Mouse (Mus musculus) embryo, embryonic 11.5 days (tissue): Measurements from ENCODE around the gene Pnrc2.

Experiments
- DNase-seq: peaks from one replicate; pipeline ENCODE4 v3.0.0-alpha.2; 2012; ENCODE audit warnings: low read depth, low spot score

The Pnrc2 gene

GRCm38 (mm10) chr4:135870227-135871023, 3.2 kb downstream of the Pnrc2 start:
- DNase-seq: no peak

DNA sequence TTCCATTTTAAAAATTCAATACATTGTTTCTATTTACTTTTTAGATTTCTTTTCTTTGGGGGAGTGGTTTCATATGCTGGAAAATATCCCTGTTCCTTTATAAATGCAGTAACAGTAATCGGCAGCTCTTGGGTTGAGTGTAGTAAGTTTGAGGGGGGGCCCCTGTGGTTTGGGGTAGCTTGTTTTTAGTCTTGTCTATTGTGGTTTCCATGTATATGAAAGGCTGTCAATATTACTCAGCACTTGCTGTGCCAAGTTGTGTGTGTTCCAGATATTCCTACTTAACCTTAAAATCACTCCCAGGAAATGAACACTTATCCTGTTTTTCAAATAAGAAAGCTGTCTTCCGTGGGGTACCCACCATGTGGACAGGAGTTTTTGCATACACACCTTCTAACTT, 4.7 kb downstream of the Pnrc2 start:
- no peak for DNase-seq

GRCm38 (mm10) chr4:135857597-135858186, 16.0 kb downstream of the Pnrc2 start:
- no peak for DNase-seq

GRCm38 (mm10) chr4:135856223-135857091, 17.2 kb downstream of the Pnrc2 start:
- no peak for DNase-seq

DNA sequence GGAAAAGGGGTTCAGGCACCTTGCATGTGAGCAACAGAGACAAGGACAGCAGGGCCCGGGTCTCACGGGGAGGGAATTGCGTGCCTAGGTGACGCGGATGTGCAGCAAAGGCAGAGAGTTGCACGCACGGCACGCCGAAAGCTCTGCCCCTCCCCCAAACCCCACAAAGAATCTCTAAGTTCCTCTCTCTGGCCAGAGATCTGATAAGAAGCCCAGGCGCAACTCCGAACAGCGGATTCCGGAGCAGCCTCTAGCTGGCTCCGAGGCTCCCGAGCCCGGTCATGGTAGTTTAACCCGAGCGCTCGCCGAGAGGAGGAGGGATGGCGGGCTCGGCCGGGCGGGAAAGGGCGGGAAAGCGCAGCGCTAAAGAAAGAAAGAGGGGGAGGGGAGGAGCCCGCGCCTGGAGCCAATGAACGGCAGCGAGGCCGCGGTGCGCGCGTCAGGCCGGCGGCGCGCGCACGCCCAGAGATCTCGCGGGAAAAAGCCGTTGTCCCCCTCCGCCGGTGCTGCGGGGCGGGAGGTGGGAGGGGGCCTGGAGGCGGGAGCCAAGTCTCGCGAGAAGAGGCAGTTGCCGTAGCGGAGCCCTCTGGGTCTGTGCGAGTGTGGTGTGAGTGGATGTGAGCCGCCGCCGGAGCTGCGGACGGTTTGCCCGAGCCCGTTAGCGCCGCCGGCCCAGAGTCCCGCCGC, 18.0 kb downstream of the Pnrc2 start, which contains the start of gene Srsf10:
Gene Srsf10 (plus strand): TSS at position 212 of the 687 bp plus-strand sequence.
- peak; percentile 97 for DNase-seq

DNA sequence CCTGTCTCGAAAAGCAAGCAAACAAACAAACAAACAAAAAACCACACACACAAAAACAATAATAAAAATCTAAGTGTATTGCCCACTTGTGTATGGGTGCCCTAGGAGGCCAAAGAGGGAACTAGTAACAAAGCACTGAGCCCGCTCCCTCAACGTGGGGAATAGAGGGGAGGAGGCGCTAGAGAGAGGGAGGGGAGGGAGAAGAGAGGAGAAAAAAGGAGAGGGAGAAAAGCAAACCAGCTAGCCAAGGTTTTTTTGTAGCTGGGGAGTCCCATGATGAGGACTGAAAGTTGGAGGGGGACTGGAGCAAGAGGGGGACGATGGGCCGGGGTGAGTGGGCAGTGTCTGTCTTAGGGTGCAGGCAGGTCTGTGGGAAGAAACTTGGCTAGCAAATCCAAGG, 18.6 kb downstream of the Pnrc2 start:
- no peak for DNase-seq

DNA sequence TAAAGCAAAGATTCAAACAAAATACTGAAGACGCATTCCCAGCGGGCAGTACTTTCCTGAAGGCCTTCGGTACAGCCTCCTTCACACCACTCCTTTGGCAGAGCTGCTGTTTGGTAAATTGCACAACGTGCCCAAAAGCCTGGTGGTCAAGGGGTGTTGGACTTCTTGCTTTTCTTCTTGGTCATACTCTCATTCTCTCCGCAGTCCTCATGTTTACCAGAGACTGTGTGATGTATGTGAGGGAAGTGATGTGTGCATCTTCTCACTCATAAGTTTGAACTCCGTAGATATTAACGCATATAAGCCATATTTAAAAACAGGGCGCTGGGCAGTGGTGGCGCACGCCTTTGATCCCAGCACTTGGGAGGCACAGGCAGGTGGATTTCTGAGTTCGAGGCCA, 19.0 kb downstream of the Pnrc2 start:
- DNase-seq: no peak

GRCm38 (mm10) chr4:135853987-135854546, 19.6 kb downstream of the Pnrc2 start:
- no peak for DNase-seq

GRCm38 (mm10) chr4:135851942-135852341, 21.7 kb downstream of the Pnrc2 start:
- no peak for DNase-seq

DNA sequence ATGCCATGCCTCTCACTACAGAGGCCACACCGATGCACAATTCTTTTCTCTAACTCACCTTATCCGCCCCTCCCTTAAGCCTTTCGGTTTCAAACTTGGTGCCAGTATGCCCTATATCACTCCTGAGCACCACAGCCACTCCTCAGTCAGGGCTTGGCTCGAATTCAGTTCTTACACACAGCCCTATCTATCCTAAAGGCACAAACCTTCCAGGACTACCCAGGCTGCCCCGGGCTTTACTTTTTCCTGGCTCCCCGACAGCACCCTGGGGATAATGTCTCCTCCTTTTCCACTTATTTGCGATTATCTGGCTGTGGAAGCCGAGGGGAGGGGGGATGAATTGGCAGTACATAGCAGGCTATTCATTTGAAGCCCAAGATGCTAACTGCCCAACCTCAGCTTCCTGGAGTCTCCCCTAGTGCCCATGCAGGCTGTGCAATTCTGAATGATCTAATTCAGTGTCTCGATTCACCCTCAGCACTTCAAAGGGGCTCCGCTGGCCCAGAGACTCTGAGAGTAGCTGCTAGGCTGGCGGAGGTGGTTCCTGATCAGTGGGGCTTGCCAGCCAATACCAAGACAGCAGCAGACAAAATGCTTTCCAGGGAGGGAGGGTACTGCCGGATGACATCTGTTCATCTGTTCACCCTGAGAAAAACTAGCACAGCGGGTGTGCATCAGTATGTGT, 23.1 kb downstream of the Pnrc2 start:
- DNase-seq: no peak

DNA sequence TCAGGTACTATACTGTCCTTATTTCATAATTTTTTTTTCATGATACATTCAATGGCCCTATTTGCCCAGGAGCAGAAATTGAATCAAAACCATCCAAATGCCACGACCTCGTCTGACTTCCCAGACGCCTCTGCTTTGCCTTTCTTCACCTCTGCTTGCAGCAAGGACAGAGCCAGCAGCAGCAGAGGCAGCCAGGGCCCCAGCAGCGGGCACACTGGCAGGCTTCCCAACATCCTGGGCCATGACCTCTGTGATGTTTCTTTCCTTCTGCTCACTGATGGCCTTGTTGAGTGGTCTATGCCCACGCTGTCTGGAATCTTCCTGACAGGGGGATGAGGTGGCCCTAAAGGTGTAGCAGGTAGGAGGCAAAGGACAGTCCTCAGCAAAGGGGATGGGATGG, 26.1 kb downstream of the Pnrc2 start:
- DNase-seq: no peak

DNA sequence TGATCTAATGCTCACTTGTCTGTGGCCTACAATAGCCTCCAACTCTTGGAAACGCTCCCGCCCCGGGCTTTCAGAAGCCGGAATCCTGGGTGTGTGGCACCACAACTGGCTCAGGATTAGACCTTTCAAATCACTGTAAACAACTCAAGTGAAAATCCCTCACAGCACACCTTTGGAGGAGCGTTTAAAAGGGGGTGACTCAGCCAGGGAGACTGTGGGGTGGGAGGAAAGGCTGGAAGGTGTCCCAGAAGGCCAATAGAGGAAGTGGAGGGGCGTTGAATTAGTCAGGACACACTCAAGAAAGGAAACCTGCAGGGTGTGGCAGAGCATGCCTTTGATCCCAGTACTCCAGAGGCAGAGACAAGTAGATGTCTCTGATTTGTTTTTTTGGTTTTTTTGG, 29.2 kb downstream of the Pnrc2 start:
- no peak for DNase-seq

- no peak for DNase-seq
These were observed 34.2 kb downstream of the Pnrc2 start for GRCm38 (mm10) chr4:135839293-135840011.

DNA sequence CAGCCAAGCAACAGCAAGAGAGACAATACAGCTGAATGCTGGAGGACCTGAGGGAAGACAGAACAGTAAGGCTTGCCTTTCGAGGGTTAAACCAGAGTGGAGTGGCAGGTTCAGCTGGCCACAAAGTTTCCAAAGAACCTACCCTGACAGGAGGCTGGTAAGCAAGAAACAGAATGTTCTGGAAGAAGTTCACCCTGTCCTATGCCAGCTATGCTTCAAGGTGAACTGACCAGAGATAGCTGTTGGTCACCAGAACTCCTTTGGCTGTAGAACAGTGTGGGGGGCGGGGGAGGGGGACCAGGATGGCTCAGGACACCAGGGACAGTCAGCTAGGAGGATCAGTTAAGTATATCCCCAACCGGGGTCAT, 34.7 kb downstream of the Pnrc2 start:
- no peak for DNase-seq

GRCm38 (mm10) chr4:135834124-135834717, 39.4 kb downstream of the Pnrc2 start:
- no peak for DNase-seq

DNA sequence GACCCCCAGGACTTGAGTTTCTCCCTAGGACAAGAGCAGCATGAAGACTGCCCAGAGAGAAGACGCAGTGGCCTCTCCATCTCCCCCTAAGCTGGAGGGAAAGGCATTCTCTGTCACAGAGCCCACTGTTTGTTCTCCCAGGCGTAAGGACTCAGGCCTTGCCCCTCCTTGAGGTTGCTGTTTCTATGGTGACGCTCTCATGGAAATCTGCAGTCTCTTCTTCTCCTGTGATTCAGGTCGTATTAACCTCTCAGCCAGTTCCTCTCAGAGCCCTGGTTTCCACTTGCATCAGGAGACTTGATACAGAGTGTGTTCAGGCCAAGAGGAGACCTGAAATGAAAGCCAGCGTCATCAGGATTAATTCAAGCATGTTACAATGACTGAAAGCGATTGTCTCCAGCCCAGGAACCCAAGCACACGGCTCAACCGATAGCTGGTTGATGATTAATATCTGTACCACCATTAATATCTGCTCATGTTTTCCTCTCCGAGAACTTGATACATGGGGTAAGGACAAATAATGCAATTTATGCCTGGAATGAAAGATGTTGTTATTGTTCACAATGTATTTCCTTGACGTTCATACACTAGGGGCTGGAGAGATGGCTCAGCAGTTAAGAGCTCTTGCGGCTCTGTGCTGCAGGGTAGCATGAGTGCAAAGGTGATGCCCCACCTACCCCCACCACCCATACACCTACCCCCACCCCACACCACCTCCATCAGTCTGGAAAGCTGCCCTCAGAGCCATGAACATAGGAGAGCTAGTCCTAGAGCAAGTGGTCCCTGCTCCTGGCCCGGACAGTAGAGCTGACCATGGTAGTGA, 40.1 kb downstream of the Pnrc2 start:
- no peak for DNase-seq

DNA sequence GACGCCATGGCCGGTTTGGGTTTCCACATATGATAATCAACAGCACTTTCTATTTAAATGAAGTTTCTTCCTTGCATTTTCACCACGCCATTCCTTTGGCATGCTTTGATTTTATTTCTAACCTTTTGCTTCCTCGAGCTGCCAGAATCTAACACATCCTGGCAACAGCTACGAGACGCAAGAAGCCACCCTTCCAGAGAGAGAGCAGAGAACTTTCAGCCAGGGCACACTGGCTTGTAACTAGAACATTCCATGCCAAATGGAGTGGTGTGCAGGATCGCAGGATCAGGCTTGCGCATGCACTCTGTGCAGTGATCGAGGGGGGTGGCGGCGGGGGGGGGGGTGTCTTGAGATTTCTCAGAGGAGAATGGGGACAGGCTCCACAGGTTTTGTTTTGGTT, 41.6 kb downstream of the Pnrc2 start:
- no peak for DNase-seq

- DNase-seq: peak; percentile 56
These were observed 45.2 kb downstream of the Pnrc2 start for GRCm38 (mm10) chr4:135828491-135828890.

GRCm38 (mm10) chr4:135824254-135824653, 49.4 kb downstream of the Pnrc2 start:
- no peak for DNase-seq
